Mouse (Mus musculus): ENCODE measurements around the gene Mier1. TPM values are rescaled to one million over a fixed set of nuclear protein-coding genes. Genes with fewer than 3 reads are reported as not detected.

Gene Mier1
- total and polyA plus RNA-seq, 2 experiments from 2014 or later: 27.8 to 39.2 TPM

- H3K9ac ChIP-seq (replicated peaks; ENCODE audit: low read length): no peak overlapping the region
- H3K9me3 ChIP-seq (ENCODE audit: low read length): no peaks in the 10 kb centered on the region
- H3K27me3 ChIP-seq (ENCODE audit: insufficient read depth, low read length): no peaks in the 10 kb centered on the region
- ATAC-seq (no peak), DNase-seq (ENCODE audit: low spot score) (no peak)
- H3K4me1 ChIP-seq (ENCODE audit: insufficient read depth, low read length): no peaks in the 10 kb centered on the region
- no peak overlapping the region for H3K4me2 ChIP-seq (ENCODE audit: low read depth, low read length)
- TF ChIP-seq CTCF (IDR thresholded peaks at IDR 0.05; ENCODE audit: low read depth): no peak
- WGBS: 92% methylated on average over 8 of the region's 8 CpGs
- H3K27ac ChIP-seq: no peak overlapping the region
- H3K4me3 ChIP-seq (ENCODE audit: low read length): no peak overlapping the region
- no peaks in the 10 kb centered on the region for H3K36me3 ChIP-seq (ENCODE audit: insufficient read depth, low read length)
Measured at GRCm38 (mm10) chr4:103095921-103096320, 18.3 kb upstream of the Mier1 start.

- H3K4me3 ChIP-seq (ENCODE audit: low read length): no peak overlapping the region
- no peak for TF ChIP-seq CTCF (IDR thresholded peaks at IDR 0.05; ENCODE audit: low read depth)
- H3K4me2 ChIP-seq (ENCODE audit: low read depth, low read length): no peak overlapping the region
- DNase-seq (ENCODE audit: low spot score): no peak
- H3K36me3 ChIP-seq (ENCODE audit: insufficient read depth, low read length): no peaks in the 10 kb centered on the region
- H3K27ac ChIP-seq: no peak overlapping the region
- H3K9me3 ChIP-seq (ENCODE audit: low read length): no peaks in the 10 kb centered on the region
- no peaks in the 10 kb centered on the region for H3K27me3 ChIP-seq (ENCODE audit: insufficient read depth, low read length)
- H3K4me1 ChIP-seq (ENCODE audit: insufficient read depth, low read length): no peaks in the 10 kb centered on the region
- 96% methylated on average over 5 of the region's 5 CpGs for whole genome bisulfite sequencing
- ATAC-seq: no peak
- no peak overlapping the region for H3K9ac ChIP-seq (replicated peaks; ENCODE audit: low read length)
Measured at GRCm38 (mm10) chr4:103098532-103098931, 15.7 kb upstream of the Mier1 start.

GRCm38 (mm10) chr4:103112651-103113050 lies 1.5 kb upstream of the Mier1 start:
- TF ChIP-seq CTCF (IDR thresholded peaks at IDR 0.05; ENCODE audit: low read depth): no peak
- Histone ChIP-seq H3K9ac (replicated peaks; ENCODE audit: low read length) (peak overlapping the region; percentile 83; the same call in 1 of the 2 replicates), H3K4me3 (ENCODE audit: low read length) (peak overlapping the region; percentile 64), H3K27me3 (ENCODE audit: insufficient read depth, low read length) (no peaks in the 10 kb centered on the region), H3K9me3 (ENCODE audit: low read length) (no peaks in the 10 kb centered on the region), H3K27ac (no peak overlapping the region), H3K36me3 (ENCODE audit: insufficient read depth, low read length) (0 out of 2 replicates have a peak, but pooled peaks cover 3% of the 10 kb centered on the region), H3K4me2 (ENCODE audit: low read depth, low read length) (peak overlapping the region; percentile 85), H3K4me1 (ENCODE audit: insufficient read depth, low read length) (peaks cover 11% of the 10 kb centered on the region)
- DNase-seq (ENCODE audit: low spot score) (no peak), ATAC-seq (no peak)
- 38% methylated on average over 7 of the region's 7 CpGs for whole genome bisulfite sequencing

GRCm38 (mm10) chr4:103113402-103113801 lies 788 bp upstream of the Mier1 start:
- no peaks in the 10 kb centered on the region for H3K9me3 ChIP-seq (ENCODE audit: low read length)
- no peaks in the 10 kb centered on the region for H3K27me3 ChIP-seq (ENCODE audit: insufficient read depth, low read length)
- no peak for DNase-seq (ENCODE audit: low spot score)
- H3K4me1 ChIP-seq (ENCODE audit: insufficient read depth, low read length): peaks cover 11% of the 10 kb centered on the region
- H3K4me3 ChIP-seq (ENCODE audit: low read length): peak overlapping the region; percentile 64
- ATAC-seq: no peak
- 0 out of 2 replicates have a peak, but pooled peaks cover 3% of the 10 kb centered on the region for H3K36me3 ChIP-seq (ENCODE audit: insufficient read depth, low read length)
- H3K4me2 ChIP-seq (ENCODE audit: low read depth, low read length): peak overlapping the region; percentile 85
- H3K27ac ChIP-seq: peak overlapping the region; percentile 99
- TF ChIP-seq CTCF (IDR thresholded peaks at IDR 0.05; ENCODE audit: low read depth): no peak
- H3K9ac ChIP-seq (replicated peaks; ENCODE audit: low read length): peak overlapping the region; percentile 83
- WGBS: 13% methylated on average over 11 of the region's 11 CpGs

- Histone ChIP-seq H3K36me3 (ENCODE audit: insufficient read depth, low read length) (0 out of 2 replicates have a peak, but pooled peaks cover 3% of the 10 kb centered on the region), H3K9ac (replicated peaks; ENCODE audit: low read length) (peak overlapping the region; percentile 91), H3K9me3 (ENCODE audit: low read length) (no peaks in the 10 kb centered on the region), H3K27me3 (ENCODE audit: insufficient read depth, low read length) (no peaks in the 10 kb centered on the region), H3K4me1 (ENCODE audit: insufficient read depth, low read length) (no peaks in the 10 kb centered on the region; the same call in 1 of the 2 replicates), H3K27ac (peak overlapping the region; percentile 90), H3K4me3 (ENCODE audit: low read length) (peak overlapping the region; percentile 88), H3K4me2 (ENCODE audit: low read depth, low read length) (peak overlapping the region; percentile 91)
- DNase-seq (ENCODE audit: low spot score) (no peak), ATAC-seq (no peak)
- TF ChIP-seq CTCF (IDR thresholded peaks at IDR 0.05; ENCODE audit: low read depth): no peak
- WGBS: 1% methylated on average over 14 of the region's 15 CpGs
Measured at GRCm38 (mm10) chr4:103118888-103119228, 4.7 kb downstream of the Mier1 start.

- TF ChIP-seq CTCF (IDR thresholded peaks at IDR 0.05; ENCODE audit: low read depth): no peak
- DNase-seq (ENCODE audit: low spot score): peak; percentile 88
- 0 out of 2 replicates have a peak, but pooled peaks cover 3% of the 10 kb centered on the region for H3K36me3 ChIP-seq (ENCODE audit: insufficient read depth, low read length)
- no peaks in the 10 kb centered on the region for H3K27me3 ChIP-seq (ENCODE audit: insufficient read depth, low read length)
- peak overlapping the region; percentile 90 for H3K27ac ChIP-seq
- peak overlapping the region; percentile 91 for H3K4me2 ChIP-seq (ENCODE audit: low read depth, low read length)
- peak overlapping the region; percentile 88 for H3K4me3 ChIP-seq (ENCODE audit: low read length)
- H3K9ac ChIP-seq (replicated peaks; ENCODE audit: low read length): peak overlapping the region; percentile 91
- 4% methylated on average over 72 of the region's 111 CpGs for WGBS
- H3K9me3 ChIP-seq (ENCODE audit: low read length): no peaks in the 10 kb centered on the region
- H3K4me1 ChIP-seq (ENCODE audit: insufficient read depth, low read length): no peaks in the 10 kb centered on the region; the same call in 1 of the 2 replicates
- peak; percentile 67 for ATAC-seq
Measured at GRCm38 (mm10) chr4:103119229-103120027, 5.2 kb downstream of the Mier1 start.

GRCm38 (mm10) chr4:103120028-103120384 lies 5.8 kb downstream of the Mier1 start:
- 12% methylated on average over 4 of the region's 4 CpGs for WGBS
- TF ChIP-seq CTCF (IDR thresholded peaks at IDR 0.05; ENCODE audit: low read depth): no peak
- Histone ChIP-seq H3K4me2 (ENCODE audit: low read depth, low read length) (peak overlapping the region; percentile 91), H3K9me3 (ENCODE audit: low read length) (no peaks in the 10 kb centered on the region), H3K27ac (peak overlapping the region; percentile 90), H3K36me3 (ENCODE audit: insufficient read depth, low read length) (0 out of 2 replicates have a peak, but pooled peaks cover 3% of the 10 kb centered on the region), H3K9ac (replicated peaks; ENCODE audit: low read length) (peak overlapping the region; percentile 91), H3K27me3 (ENCODE audit: insufficient read depth, low read length) (no peaks in the 10 kb centered on the region), H3K4me3 (ENCODE audit: low read length) (peak overlapping the region; percentile 88), H3K4me1 (ENCODE audit: insufficient read depth, low read length) (no peaks in the 10 kb centered on the region; the same call in 1 of the 2 replicates)
- ATAC-seq: no peak
- DNase-seq (ENCODE audit: low spot score): peak; percentile 4

Data from hindbrain, postnatal 0 days (tissue).